Mouse (Mus musculus): ENCODE data around the gene Acot7.

- TF ChIP-seq CTCF (IDR thresholded peaks at IDR 0.05; ENCODE audit: insufficient read depth, low read depth, low read length) (no peak), POLR2A (IDR thresholded peaks at IDR 0.05; ENCODE audit: insufficient read depth, low read depth, low read length) (no peak)
These were observed 22.9 kb upstream of the Acot7 start for GRCm38 (mm10) chr4:152155019-152155418.
